Mouse (Mus musculus) erythroblast, embryonic 14.5 days (primary cell): ENCODE data around the gene Akr1b3. TPM values are rescaled to one million over a fixed set of nuclear protein-coding genes. Genes with fewer than 3 reads are reported as not detected.
"Not testable (repeated sequence)": the region's sequence is repeated elsewhere in the genome, so short reads cannot be mapped to it uniquely, and the experiment has no call there.

Source experiments
- H3K27me3 ChIP-seq: 2 replicates; pipeline ENCODE4 v1.6.1; 2012; ENCODE audit warnings: inconsistent platforms; ENCODE audit not compliant: control insufficient read depth
- H3K36me3 ChIP-seq: 2 replicates; pipeline ENCODE4 v1.6.1; 2012; ENCODE audit warnings: mild to moderate bottlenecking, inconsistent platforms; ENCODE audit not compliant: control insufficient read depth
- H3K4me1 ChIP-seq: 2 replicates; pipeline ENCODE4 v1.6.1; 2012; ENCODE audit warnings: inconsistent platforms; ENCODE audit not compliant: control insufficient read depth
- H3K4me3 ChIP-seq: replicated peaks from 2 replicates; pipeline ENCODE3; 2012; ENCODE audit warnings: moderate library complexity, mild to moderate bottlenecking, inconsistent platforms
- H3K9me3 ChIP-seq: 2 replicates; pipeline ENCODE4 v1.6.1; 2012; ENCODE audit warnings: low read length, inconsistent platforms, mixed read lengths; ENCODE audit not compliant: control insufficient read depth
- GATA1 ChIP-seq: IDR thresholded peaks from 2 replicates; pipeline ENCODE4 v1.6.1; 2012; ENCODE audit warnings: low read length, inconsistent platforms, mixed read lengths
- TAL1 ChIP-seq: IDR thresholded peaks from 3 replicates; pipeline ENCODE4 v1.6.1; 2012; ENCODE audit warnings: low read length, inconsistent platforms, mixed read lengths
- polyA plus RNA-seq: library from polyadenylated mRNA; stranded (reverse); fragments of >175 nt; gene quantifications from 2 replicates; pipeline ENCODE4 v1.2.3, GENCODE M21; 2012

Gene Akr1b3
- polyA plus RNA-seq, result 0.52 and 0.54 TPM in 2 replicates

DNA sequence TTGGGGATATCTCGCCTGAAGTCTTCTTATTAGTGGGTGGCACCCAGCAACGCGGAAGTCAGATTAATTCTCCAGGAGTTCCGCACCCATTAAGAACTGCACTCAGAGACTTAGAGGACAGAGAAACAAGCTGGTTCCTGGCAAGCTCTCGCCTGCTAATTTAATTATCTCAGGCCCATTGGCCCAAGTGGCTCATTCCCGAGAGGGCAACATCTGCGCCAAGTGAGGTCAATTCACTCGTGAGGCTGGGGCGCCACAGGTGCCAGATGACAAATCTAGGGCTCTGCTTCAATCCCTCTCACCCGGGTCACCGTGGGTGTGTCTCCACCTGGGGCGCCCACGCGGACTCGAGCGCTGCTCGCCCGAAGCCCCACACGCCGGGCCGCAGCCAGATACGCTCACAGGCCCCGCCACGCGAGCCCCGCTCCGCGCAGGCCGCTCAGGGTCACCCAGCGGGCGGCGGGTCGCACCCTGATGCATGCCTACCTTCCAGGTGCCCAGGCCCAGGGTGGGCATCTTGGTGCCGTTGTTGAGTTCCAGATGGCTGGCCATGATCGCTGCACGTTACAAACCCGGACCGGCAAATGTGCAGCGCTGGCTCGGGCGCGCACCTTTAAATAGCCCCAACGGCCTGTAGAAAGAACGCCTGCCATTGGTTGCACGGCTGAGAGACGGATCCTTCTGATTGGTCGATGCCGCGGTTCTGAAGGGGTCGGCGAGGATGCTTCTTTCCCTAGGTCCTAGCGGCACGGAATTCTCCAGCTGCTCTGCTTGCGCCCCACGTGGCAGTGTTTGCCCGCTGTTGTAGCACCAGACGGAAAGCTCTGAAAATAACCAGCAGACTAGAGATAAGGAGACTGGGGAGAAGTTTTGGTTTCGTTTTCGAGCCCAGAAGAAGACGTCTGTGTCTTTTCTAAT lies at the start of gene Akr1b3:
TSS of gene Akr1b3 (minus strand) at position 625 of the 918 bp plus-strand sequence.
- Histone ChIP-seq H3K4me1 (peaks cover 19% of the 10 kb centered on the region), H3K27me3 (peaks cover 8% of the 10 kb centered on the region; the same call in 1 of the 2 replicates), H3K36me3 (no peaks in the 10 kb centered on the region), H3K9me3 (no peaks in the 10 kb centered on the region; the same call in 1 of the 2 replicates), H3K4me3 (peak within 1 kb of the TSS; percentile 70)
- TF ChIP-seq TAL1 (no peak), GATA1 (peak; percentile 26; the same call in 1 of the 2 replicates)

GRCm38 (mm10) chr6:34364217-34365136 lies 47.2 kb upstream of the Akr1b3 start:
- Histone ChIP-seq H3K36me3 (no peaks in the 10 kb centered on the region), H3K4me1 (no peaks in the 10 kb centered on the region), H3K27me3 (no peaks in the 10 kb centered on the region), H3K9me3 (no peaks in the 10 kb centered on the region), H3K4me3 (no peak overlapping the region)
- TF ChIP-seq GATA1 (no peak), TAL1 (no peak)

DNA sequence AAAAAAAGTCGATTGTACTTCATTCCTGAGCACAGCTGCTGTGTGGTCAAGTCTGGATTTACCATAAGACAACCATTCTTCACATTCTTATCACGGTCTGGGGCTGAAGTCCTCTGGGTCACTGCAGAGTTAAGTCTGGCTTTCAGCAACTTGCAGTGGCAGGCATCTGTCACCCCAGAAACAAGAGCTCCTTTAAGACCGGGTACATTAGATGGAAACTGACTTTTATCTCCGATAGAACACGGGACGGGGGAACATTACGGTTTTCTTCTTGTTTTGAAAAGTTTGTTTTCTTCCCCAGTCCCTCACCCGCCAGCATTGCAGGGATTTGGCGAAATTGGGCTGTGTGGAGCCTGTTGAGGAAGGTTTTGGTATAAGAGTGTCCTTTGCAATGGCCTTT lies 38.6 kb upstream of the Akr1b3 start:
- no peaks in the 10 kb centered on the region for H3K36me3 ChIP-seq
- peaks cover 3% of the 10 kb centered on the region; the same call in 1 of the 2 replicates for H3K27me3 ChIP-seq
- TF ChIP-seq TAL1 (no peak), GATA1 (no peak)
- H3K4me1 ChIP-seq, result peaks cover 1% of the 10 kb centered on the region; the same call in 1 of the 2 replicates
- H3K4me3 ChIP-seq, result no peak overlapping the region
- H3K9me3 ChIP-seq, result no peaks in the 10 kb centered on the region

- TF ChIP-seq GATA1, result no peak
- no peak for TF ChIP-seq TAL1
These were observed 38.1 kb upstream of the Akr1b3 start for GRCm38 (mm10) chr6:34355349-34355747.

DNA sequence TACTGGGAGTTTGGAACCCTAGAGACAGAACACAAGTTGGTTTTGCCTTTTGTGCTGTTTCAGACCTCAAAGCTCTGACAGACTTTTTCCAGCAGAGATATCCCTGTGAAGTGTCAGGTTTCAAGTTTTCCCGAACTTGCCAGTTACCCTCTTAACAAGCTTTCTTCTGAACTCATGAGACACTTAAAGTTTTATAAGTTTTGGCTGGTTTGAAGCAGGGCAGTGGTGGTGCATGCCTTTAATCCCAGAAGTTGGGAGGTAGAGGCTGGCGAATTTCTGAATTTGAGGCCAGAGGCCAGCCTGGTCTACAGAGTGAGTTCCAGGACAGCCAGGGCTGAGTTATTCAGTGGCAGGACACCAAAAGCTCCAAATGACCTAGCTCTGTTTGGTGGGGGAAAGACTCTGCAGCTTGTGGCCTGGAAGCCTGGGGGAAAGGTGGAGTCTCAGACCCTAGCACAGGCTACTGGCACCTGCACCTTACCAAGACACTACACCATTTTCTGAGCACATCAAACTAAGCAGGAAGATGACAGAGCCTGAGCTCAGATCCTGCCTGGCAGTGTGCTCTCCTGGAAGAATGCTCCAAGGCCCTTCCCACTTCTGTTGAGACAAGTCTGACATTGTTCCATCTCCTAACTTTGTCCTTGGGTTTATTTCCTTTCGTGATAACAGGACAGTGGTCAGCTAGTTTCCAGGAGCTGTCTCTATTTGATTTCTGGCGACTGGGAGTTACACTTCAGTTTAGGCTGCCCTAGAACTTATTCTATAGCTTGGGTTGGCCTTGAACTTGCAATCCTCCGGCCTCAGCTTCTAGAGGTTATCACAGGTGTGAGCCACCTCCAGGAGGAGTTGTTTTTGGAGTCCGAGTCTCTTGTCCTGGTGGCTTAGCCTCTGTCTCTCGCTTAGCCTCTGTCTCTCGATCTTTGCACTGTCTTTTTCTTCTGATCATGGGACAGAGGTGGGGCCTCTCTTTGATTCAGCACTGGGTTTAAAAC lies 37.4 kb upstream of the Akr1b3 start:
- no peak overlapping the region for H3K4me3 ChIP-seq
- peaks cover 1% of the 10 kb centered on the region; the same call in 1 of the 2 replicates for H3K4me1 ChIP-seq
- TF ChIP-seq GATA1, result no peak
- no peak for TF ChIP-seq TAL1
- no peaks in the 10 kb centered on the region for H3K36me3 ChIP-seq
- H3K27me3 ChIP-seq, result peaks cover 3% of the 10 kb centered on the region; the same call in 1 of the 2 replicates
- no peaks in the 10 kb centered on the region for H3K9me3 ChIP-seq

More at GRCm38 (mm10) chr6:34355349-34355747, 38.1 kb upstream of the Akr1b3 start:
- Histone ChIP-seq H3K27me3 (peaks cover 3% of the 10 kb centered on the region; the same call in 1 of the 2 replicates), H3K4me1 (peaks cover 1% of the 10 kb centered on the region; the same call in 1 of the 2 replicates), H3K36me3 (no peaks in the 10 kb centered on the region), H3K9me3 (no peaks in the 10 kb centered on the region), H3K4me3 (no peak overlapping the region)

- Histone ChIP-seq H3K4me3 (no peak within 1 kb of the TSS), H3K36me3 (no peaks in the 10 kb centered on the region), H3K27me3 (peaks cover 3% of the 10 kb centered on the region; the same call in 1 of the 2 replicates), H3K4me1 (peaks cover 1% of the 10 kb centered on the region; the same call in 1 of the 2 replicates), H3K9me3 (no peaks in the 10 kb centered on the region)
- TF ChIP-seq GATA1 (no peak), TAL1 (no peak)
These were observed 36.5 kb upstream of the Akr1b3 start, which contains the start of gene Akr1b8 for GRCm38 (mm10) chr6:34353658-34354353. Akr1b8 (plus strand) TSS chr6:34354119.

- Histone ChIP-seq H3K4me1 (peaks cover 1% of the 10 kb centered on the region; the same call in 1 of the 2 replicates), H3K4me3 (no peak overlapping the region), H3K36me3 (no peaks in the 10 kb centered on the region), H3K27me3 (peaks cover 3% of the 10 kb centered on the region; the same call in 1 of the 2 replicates), H3K9me3 (no peaks in the 10 kb centered on the region)
- TF ChIP-seq TAL1, result no peak
- no peak for TF ChIP-seq GATA1
These were observed 35.1 kb upstream of the Akr1b3 start for GRCm38 (mm10) chr6:34352401-34352800.

DNA sequence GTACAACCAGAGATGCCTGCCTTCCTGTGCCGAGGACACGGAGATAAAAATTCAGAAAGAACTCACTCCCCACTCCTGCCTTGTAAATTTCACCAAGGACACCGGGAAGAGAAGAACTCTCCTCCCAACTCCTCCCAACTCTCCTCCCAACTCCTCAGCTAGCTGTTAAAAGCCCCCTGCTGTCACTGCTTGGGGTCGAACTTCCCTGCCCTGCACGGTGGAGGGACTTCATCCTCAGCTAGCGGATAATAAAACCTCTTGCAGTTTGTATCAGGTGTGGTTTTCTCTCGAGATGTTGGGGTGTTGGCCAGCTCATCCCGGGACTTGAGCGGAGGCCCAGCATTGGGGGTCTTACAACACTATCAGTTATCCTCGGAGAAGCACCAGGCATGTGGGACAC lies 34.2 kb upstream of the Akr1b3 start:
- H3K4me1 ChIP-seq, H3K36me3 ChIP-seq, H3K9me3 ChIP-seq, H3K4me3 ChIP-seq, H3K27me3 ChIP-seq: not testable (repeated sequence)
